Mouse (Mus musculus): ENCODE results near the gene Col15a1.

Col15a1 gene

DNA sequence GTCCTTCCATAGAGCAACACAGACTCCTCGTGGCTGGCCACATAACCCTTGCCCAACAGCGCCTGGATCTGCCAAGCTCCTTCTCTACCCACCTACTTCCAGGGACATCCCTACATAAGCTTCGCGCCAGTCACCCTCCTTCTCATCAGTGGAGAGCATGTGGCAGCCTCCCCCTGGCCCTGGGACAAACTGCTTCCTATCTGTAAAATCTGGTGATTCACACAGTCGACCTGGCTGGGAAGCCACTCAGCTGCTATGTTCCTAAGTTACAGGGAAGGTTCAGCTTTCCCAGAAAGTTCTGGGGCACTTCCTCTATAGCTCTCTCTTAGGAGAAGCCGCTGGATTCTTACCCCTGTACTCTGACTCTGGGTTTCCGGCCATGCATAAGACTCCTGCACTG lies 22.5 kb downstream of the Col15a1 start:
- DNase-seq (ENCODE audit: inconsistent ontology term): no peak

DNA sequence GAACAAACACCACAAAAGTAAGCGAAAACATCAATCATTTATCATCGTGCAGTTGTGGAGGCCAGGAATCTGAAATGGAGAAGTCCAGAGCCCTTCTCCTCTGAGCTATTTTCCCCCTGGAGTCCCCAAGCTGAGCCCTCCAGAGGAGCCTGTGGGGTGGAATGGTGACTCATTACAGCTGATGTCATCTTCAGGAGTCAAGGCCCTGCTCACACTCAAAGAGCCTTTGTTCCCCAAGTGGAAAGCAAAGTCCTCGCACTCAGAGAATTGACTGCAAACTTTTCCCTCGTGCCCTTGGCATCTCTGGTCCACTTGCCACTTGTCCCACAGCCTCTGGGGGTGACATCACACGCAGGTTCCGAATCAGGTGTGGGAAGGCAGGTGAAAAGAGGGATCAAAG lies 23.4 kb downstream of the Col15a1 start:
- peak; percentile 72 for DNase-seq (ENCODE audit: inconsistent ontology term)

DNA sequence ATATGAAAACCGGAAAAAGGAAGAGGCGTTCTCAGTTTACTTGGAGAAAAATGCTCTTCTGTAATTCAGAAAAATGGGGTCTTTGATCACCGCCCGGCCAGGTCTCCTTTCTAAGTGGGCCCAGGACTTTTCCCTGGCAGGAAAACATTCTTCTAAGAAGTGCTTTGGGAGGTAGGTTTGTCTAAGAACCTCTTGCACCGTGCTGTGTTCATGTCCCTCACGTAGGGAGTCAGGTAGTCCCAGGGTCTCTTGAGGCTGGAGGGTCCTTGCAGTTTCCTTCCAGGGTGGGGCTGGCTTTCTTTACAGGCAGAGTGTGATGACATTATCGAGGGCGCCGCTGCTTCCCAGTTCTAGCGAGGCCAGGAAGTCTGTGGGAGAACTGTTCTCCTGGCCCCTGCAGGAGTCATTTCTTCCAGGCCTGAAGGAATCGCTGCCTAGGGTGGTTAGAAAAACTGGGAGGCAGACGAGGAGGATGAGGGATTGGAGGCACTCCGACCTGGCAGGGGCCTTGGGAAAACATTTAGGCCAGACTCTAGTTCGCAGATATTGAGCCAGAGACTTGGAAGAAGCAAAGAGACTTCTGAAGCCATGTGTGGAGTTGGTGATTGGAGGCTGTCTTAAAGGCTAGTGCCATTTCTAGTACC lies 25.4 kb downstream of the Col15a1 start:
- no peak for DNase-seq (ENCODE audit: inconsistent ontology term)

DNA sequence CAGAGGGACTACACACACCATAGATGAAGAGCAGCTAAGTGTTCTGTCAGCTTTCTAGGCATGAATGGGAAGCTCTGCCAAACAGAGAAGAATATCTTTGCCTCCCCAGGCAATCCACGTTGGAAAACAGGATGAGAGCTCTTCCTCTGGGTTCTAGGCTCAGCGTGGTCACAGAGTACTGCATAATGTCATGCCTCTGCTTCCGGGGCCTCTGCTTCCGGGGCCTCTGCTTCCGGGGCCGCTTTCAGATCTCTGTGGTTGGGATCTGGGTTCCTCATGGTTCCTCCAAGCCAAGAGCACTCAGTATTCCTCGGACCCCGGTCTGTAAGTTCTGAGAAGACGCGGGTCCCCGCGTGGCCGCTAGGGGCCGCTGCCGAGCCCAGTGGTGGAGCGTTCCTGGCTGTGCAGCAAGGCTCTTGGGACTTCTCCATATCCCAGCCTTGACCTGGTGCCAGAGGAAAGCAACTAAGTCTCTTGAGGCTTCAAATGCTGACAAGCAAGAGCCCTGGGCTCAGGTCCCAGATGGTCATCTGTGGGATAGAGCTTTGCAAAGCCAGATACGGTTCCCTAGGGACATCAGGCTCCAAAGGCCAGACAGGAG lies 26.8 kb downstream of the Col15a1 start:
- DNase-seq (ENCODE audit: inconsistent ontology term): peak; percentile 70

DNA sequence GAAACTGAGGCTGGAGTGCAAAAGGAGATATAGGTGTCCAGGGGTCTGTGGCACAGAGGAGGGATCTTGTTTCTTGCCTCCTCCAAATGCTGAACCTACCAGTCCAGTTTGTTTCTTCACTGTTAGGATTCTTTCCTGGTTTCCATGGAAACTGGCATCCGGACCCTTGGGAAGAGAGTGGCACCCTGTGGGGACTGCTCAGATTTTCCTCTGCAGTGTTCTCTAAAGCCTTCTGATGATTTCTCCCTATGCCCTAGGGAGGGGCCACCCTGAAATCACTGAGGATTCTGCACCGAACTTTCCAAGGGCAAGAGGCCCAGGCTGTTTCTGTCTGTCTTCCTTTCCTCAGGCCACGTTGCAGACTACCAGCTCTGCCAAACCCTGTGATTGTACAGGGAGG lies 27.4 kb downstream of the Col15a1 start:
- peak; percentile 55 for DNase-seq (ENCODE audit: inconsistent ontology term)

DNA sequence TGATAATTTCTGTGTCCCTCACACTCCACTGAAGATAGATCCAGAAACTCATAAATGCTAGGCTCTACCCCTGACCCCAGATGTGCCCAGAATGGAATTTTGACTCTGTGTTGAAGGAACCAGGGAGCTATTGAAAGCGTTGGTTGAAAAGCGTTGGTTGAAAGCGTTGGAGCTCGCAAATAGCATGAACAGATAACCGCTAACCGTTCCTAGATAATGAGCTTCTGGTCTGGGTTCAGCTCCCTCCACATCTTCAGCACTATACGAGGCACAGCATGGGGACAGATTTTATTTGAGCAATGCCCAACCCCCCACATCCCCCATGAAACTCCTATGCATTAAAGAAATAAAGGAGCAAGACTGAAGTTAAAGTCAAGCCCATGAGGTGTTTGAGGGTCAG lies 28.1 kb downstream of the Col15a1 start:
- DNase-seq (ENCODE audit: inconsistent ontology term): no peak

DNA sequence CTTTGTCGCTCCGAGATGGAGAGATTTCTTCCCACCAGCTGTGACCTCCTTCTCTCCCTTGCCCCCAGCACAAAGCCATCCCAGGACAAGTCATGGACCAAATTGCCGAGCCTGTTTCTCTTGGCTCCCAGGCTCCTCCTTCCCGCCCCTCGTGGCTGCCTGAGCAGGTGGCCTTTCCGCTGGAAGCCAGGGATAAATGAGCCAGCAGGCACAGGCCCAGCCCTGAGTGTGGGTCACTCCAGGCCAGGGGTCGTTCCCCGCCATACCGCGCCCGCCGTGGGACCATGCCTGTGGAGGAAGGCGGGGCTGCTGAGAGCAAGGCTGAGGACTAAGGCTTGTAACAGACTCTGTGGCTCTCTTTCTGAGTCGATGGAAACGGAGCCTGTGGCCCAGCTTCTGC lies 29.3 kb downstream of the Col15a1 start:
- no peak for DNase-seq (ENCODE audit: inconsistent ontology term)

DNA sequence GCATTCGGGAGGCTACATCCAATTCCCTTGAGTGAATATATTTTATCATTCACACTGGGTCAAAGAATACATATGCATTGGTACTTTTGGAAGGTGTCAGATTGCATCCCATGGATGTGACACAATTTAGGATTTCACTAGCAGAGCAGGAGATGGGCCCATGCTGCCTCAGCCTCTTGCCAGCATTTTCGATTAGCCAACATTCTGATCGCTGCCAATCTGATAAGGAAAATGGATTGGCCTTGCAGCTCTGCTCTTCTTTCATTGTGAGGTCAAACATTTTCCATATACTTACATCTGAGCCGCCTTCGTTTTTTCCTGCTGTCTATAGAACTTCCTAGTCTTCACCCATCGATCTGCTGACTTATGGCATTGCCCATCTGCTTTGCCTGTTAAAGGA lies 31.2 kb downstream of the Col15a1 start:
- no peak for DNase-seq (ENCODE audit: inconsistent ontology term)

DNA sequence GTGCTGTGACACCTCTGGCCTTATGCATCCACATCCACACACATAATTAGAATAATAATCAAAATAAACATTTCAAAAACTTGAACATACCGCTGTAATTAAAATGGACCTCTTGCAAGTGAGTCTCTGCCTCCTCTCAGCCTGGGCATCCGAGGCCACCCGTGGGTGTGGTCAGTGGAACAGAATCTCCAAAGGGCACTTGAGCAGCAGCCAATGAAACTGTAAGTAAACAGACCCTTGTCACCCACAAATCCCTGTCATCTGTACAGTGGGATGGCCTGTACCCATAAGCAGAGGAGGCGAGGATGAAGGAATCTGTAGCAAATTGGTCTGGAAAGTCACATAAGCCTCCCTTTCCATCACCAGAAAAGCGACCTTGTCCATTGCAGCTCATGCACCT lies 32.9 kb downstream of the Col15a1 start:
- DNase-seq (ENCODE audit: inconsistent ontology term): no peak

DNA sequence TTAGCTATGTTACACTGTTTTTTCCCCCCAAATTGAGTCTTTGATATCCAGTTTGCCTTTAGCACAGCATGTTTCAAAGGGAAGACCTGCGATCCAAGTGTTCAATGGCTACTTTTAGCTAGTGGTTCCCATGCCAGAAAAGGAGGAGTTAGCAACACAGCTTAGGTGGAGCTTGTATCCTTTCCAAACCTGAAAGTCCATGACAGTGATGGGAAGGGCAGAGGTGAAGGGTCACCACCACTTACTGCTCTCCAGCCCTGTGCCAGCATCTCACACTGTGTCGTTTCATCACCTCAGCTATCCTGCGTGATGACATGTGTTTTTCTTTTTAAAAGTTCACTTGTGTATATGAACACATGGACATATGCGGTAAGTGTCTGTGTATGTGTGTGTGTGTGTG lies 34.2 kb downstream of the Col15a1 start:
- DNase-seq (ENCODE audit: inconsistent ontology term): no peak

DNA sequence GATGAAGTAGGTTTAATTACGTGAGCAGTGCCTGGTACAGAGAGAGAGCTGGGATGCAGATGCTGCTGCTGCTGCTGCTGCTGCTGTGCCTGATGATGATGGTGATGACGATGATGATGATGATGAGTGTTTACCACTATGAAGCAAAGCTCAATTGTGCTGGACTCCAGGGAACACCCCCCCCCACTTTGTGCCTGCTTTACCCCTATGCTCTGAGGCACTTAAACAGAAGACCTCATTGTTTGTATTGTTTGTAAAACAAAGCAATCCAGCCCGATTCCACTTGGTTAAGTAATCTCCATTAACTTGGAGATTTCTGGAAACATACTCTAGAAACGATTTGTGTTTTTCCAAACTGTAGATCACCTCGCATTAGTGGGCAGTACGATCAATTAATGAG lies 36.7 kb downstream of the Col15a1 start:
- peak; percentile 68 for DNase-seq (ENCODE audit: inconsistent ontology term)

DNA sequence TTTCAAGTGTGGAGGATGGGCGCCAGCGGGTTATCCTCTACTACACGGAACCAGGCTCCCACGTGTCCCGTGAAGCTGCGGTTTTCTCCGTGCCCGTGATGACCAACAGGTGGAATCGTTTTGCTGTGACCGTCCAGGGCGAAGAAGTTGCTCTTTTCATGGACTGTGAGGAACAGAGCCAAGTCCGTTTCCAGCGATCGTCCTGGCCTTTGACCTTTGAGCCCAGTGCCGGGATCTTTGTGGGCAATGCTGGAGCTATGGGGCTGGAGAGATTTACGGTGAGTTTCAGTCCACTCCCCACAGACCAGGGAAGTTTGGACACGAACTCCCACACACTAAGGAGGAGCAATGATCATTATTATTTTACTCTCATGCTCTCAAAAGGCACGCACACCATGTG lies 37.7 kb downstream of the Col15a1 start:
- DNase-seq (ENCODE audit: inconsistent ontology term): no peak

DNA sequence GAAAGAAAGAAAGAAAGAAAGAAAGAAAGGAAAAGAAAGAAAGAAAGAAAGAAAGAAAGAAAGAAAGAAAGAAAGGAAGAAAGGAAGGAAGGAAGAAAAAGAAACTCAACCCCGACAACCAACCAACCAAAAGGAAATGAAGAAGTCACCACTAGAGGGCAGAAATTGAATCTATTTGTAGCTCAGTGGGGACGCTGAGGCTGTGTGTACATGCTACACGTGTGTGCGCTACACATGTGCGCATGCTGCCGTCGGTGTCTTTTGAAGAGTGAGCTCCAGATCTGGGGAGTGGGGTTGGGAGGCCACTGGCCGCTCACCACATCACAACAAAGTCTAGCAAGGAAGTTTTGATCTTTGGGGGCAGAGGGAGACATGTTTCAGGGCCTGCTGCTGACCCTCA lies 38.9 kb downstream of the Col15a1 start:
- no peak for DNase-seq (ENCODE audit: inconsistent ontology term)

DNA sequence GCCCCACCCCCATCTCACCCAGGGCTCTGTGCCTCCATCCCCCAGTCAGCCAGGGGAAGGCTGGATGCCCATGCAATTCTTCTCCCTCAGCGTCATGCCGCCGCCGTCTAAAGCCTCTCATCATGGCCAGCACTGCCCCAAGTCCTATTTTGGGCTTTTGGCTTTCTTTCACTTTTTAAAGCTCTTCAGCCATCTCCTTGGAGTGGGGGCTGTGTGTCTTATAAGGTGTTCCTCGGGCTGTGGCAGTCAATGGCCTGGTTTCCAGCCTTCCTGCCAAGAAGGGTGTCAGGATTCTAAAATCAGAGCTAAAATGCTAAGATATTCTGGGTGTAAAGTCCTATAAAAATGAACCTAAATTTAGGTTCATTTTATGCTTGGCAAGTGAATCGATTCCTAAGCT lies 39.6 kb downstream of the Col15a1 start:
- no peak for DNase-seq (ENCODE audit: inconsistent ontology term)

DNA sequence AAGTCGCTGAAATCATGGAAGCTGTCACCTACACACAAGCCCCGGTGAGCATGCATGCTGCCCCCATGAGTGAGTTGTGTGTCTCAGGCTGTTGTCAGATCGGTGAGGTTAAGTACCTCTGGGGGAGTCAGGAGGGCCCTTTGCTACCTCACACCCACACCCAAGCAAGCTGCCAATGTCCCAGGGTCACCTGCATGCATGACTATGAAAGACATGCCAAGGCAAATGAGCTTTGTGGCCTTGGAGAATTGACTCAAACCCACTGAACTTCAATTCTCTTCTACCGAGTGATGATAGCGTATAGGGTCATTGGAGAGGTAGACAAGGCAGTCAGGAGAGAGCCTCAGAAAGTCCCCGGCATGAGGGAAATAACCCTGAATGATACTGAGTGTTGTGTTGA lies 41.2 kb downstream of the Col15a1 start:
- DNase-seq (ENCODE audit: inconsistent ontology term): no peak

DNA sequence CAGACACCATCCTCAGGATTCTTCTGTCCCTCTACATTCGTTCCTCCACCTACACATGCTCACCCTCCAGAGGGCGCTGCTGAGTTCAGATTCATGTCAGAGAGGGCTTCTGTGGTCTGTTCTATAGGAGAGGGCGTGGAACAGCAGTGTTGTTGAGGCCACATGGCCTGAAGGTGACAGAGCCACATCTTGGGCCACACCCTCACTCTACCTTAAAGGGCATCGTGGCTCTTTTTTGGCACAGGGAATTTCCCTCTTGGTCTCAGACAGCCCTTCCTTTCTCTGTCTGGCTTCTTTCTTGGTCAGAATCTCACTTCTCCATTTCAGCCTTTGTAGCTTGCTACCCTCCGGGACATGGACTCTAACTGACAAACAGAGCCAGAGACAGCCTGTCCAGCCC lies 43.1 kb downstream of the Col15a1 start:
- DNase-seq (ENCODE audit: inconsistent ontology term): no peak

DNA sequence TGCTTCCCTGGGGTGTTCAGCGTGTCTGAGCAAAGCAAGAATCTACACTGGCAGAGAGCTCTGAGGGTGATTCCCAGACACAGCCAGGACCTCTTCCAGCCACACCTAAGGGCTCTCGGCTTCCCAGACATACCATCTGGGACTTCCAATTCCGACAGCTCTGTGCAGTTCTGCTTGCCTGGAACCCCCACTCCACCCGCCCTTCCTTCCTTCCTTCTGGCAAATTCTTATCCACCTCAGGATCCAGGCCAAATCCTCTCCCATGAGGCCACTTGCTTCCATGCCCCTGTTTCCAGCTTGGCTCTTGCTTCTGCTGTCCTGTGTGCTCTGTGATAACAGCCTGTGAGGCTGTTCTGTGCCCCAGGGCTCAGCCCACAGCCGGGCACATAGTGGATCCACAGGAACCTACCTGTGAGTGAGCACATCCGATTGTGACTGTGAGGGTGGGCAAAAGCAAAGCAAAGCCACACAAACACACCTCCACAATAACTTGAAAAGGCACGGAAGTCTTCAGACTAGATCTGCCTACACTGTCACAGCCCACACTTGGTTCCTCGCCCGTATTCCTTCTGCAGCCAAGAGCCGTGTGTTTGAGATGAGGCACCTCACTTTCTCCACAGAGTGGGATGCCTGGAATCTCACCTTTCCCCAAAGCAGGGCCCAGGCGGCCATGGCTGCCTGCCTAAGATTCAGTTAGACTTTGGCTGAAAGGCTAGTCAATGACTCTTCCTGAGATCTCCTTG lies 43.9 kb downstream of the Col15a1 start:
- no peak for DNase-seq (ENCODE audit: inconsistent ontology term)

DNA sequence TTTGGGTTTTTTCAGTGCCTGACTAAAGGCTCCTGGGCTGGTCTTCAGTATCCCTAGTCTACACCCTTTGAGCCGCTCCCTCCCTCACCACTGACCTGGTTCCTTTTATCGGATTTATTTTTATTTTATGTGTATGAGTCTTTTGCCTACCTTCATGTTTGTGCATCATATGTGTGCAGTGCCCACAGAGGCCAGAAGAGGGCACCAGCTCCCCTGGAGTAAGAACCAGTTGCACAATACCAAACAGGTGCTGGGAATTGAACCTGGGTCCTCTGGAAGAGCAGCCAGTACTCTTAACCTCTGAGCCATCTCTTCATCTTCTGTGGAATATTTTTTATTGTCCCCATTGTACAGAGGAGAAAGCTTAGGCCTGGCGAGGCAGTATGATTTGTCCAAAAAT lies 44.7 kb downstream of the Col15a1 start:
- no peak for DNase-seq (ENCODE audit: inconsistent ontology term)

DNA sequence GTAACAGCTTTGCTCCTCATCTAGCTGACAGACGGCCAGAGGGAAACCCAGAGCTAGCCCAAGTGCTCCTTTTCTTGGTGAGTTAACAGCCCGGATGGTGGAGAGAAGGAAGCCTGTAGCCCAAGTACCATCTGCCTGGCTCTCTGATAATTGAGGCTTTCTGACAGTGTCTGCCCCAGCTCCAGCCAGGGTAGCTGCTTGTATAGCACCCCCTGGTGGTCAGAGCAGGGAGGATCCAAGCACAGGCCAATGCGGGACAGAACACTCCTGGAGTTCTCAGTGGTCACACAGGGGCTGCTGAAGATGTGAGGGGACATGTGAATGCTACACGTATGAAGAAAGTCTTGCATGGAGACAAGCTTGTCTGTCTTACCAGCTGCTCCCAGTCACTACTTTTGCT lies 47.7 kb downstream of the Col15a1 start:
- peak; percentile 62 for DNase-seq (ENCODE audit: inconsistent ontology term)

DNA sequence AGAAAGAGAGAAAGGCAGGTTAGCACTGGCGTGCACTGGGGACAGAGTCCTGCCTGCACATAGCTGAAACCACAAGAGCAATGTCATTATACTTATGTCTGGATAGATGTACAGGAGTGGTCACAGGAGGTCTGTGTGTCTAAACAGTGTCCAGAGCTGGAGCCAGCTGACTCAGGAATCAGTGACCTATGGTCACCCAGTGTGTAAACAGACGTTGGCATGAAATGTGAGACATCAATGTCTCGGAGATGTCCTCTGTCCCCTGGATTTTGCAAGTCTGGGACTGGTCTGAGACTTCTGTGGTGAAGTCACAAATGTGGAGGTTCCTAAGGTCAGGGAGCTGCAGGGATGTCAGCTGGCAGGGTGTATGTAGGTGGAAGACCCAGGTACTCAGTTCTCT lies 50.2 kb downstream of the Col15a1 start:
- DNase-seq (ENCODE audit: inconsistent ontology term): no peak

DNA sequence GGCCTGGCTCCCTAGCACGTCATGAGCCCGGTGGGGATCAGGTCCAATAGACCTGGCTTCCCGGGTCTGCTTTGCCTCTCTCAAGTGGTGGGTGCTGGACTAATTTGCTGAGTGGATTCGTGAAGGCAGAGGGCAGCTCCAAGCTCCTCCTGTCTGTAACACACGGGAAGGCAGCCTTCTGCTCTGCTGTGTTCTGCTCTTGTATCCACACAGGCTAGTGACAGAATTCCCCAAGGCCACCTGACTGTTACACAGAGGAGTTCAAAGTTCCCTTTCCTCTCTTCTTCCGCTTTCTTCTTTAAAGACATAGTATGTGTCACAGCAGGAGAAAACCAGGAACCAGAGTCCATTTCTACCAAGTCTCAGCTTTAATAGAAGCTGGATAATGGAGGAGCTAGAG lies 53.1 kb downstream of the Col15a1 start:
- no peak for DNase-seq (ENCODE audit: inconsistent ontology term)

DNA sequence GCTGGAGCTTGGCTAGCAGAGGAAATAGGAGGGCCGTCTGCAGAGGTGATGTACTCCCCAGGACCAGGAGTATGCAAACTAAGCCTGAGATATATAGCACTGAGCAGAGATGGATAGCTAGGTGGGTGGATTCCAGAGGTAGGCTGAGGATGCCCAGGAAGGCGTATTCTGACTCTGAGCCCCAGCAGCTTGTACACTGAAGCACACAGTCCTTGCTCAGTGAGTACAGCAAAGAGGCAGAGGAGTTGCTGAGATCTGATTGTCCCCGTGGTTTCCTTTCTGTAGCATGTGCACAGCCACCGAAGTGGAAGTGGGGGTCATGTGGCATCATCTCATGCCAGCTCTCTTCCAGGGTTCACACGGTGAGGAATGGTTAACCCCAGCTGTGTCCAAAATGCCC lies 54.0 kb downstream of the Col15a1 start:
- no peak for DNase-seq (ENCODE audit: inconsistent ontology term)

DNA sequence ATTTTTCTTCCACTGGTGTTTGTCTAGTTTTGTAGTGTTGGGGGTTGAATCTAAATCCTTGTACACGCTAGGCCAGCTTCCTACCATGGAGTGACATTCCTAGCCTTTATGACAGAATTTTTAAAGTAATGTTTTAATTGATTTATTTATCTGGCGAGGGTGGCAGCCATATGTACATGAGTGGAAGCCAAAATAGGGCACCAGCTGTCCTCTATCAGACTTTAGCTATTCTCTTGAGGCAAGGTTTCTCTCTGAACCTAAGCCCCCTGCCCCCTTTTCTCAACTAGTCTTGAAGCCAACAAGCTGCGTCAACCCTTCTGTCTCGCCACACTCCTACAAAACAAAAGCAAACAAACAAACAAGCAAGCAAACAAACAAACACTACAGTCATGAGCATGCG lies 57.6 kb downstream of the Col15a1 start:
- no peak for DNase-seq (ENCODE audit: inconsistent ontology term)
